Mouse (Mus musculus): ENCODE measurements around the gene Abcd4. TPM values are rescaled to one million over a fixed set of nuclear protein-coding genes. Genes with fewer than 3 reads are reported as not detected.
A peak's percentile ranks its signal among the peaks of the same experiment; 100 is the strongest.

The Abcd4 gene
- polyA plus RNA-seq, 1 experiment from 2014 or later = 12.1 TPM

DNA sequence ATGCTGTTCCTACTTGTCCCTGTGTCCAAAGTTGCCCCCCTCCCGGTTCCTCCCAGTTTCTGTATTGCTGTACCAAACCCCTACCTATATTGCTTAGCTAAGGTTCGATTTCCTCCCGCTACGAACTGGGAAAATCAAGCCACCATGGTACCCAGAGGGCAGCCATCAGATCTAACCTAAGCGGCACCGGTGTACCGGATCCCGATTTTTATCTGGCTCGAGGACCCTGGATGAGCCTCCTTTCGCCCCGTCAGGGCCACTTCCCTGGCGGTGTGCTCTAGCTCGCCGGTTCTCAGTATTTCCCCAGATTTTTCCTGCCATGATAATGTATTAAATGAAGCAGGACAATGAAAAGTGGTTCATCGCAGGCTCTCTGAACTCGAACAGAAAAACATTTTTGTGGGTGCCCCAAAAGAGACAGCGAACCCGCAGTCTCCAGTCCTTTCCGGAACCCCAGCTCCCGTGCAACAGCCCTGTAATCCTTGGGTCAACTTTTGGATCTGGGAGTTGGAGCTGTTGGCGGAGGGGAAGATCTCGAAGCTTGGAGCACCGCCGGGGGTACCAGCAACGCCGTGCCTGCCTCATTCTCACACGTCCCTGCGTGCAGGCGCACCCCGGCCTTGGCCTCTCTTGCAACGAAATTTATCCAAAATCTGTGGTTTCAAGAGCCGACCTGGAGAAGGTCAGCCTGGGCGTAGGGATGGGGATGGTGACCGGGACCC is 46.4 kb downstream of the Abcd4 start:
- Histone ChIP-seq H3K36me3 (no peaks in the 10 kb centered on the region), H3K9me3 (no peaks in the 10 kb centered on the region), H3K27me3 (peaks cover 71% of the 10 kb centered on the region), H3K9ac (replicated peaks) (no peak overlapping the region), H3K4me1 (peaks cover 20% of the 10 kb centered on the region), H3K4me2 (replicated peaks) (no peak overlapping the region), H3K27ac (replicated peaks) (no peak overlapping the region), H3K4me3 (no peak overlapping the region)
- no peak for ATAC-seq (replicated peaks)
- WGBS = 1% methylated on average over 34 of the region's 34 CpGs

DNA sequence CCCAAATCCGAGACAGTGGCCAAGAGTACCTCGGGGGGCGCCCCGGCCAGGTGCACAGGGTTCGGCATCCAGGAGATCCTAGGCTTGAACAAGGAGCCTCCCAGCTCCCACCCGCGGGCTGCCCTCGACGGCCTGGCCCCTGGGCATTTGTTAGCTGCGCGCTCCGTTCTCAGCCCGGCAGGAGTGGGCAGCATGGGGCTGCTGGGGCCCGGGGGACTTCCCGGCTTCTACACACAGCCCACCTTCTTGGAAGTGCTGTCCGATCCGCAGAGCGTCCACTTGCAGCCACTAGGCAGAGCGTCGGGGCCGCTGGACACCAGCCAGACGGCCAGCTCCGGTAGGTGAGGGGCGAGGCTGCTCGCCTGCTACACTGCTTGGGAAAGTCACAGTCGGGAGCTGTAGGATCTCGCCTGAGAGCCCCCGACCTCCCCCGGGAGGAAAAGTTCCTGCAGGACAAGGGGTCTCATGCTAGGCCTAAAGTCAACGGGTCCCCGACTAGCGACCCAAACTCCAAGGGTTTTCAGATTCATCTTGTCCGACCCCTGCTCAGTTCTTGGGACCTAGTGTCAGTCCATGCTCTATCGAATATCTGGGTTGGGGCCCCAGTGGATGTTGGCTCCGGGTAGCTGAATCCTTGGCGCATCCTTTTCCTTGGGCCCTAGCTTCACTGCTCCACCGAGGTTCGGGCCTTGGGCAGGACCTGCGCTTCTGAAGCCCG is 47.1 kb downstream of the Abcd4 start:
- Histone ChIP-seq H3K9me3 (no peaks in the 10 kb centered on the region), H3K4me2 (replicated peaks) (peak overlapping the region; percentile 14; the same call in 1 of the 2 replicates), H3K4me1 (peaks cover 20% of the 10 kb centered on the region), H3K27me3 (peaks cover 70% of the 10 kb centered on the region), H3K27ac (replicated peaks) (no peak overlapping the region), H3K9ac (replicated peaks) (no peak overlapping the region), H3K4me3 (peak overlapping the region; percentile 20), H3K36me3 (no peaks in the 10 kb centered on the region)
- WGBS = under 1% methylated on average over 40 of the region's 40 CpGs
- no peak for ATAC-seq (replicated peaks)

DNA sequence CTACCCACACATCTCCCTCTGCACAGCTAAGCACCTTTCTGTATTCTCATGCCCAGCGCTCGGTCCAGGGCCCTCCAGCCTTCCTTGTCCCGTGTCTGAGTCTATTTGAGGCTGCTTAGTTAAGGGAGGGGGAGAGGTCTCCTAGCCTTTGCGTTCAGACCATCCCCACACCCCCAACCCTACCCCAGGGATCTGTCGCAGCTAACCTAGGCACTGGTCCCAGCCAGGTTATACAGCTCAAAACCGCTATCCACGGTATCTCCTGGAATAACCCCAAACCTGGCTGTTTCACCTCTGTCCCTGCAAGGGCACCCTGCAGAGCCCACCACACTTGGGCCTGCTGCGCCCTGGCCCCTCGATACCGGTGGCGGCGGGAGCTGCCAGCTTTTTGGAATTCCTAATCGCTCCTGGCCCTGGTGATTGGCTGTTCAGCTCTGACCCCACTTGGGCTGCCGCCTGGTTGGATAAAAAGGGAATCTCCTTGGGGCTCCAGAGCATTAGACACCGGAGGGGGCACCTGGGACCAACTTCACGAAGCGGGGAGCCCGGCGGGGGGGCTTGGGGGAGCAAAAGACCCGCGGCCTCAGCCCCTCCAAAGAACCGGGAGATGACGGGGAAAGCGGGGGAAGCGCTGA is 47.8 kb downstream of the Abcd4 start, which contains the start of gene Vsx2:
Gene Vsx2 (plus strand): TSS at position 427 of the 635 bp plus-strand sequence.
- H3K9ac ChIP-seq (replicated peaks) = no peak within 1 kb of the TSS
- no peaks in the 10 kb centered on the region for H3K9me3 ChIP-seq
- no peak within 1 kb of the TSS for H3K27ac ChIP-seq (replicated peaks)
- 4% methylated on average over 25 of the region's 25 CpGs for WGBS
- no peak for ATAC-seq (replicated peaks)
- H3K4me2 ChIP-seq (replicated peaks) = peak within 1 kb of the TSS; percentile 14; the same call in 1 of the 2 replicates
- H3K4me3 ChIP-seq = peak within 1 kb of the TSS; percentile 20
- H3K4me1 ChIP-seq = peaks cover 20% of the 10 kb centered on the region
- H3K36me3 ChIP-seq = no peaks in the 10 kb centered on the region
- peaks cover 64% of the 10 kb centered on the region for H3K27me3 ChIP-seq

DNA sequence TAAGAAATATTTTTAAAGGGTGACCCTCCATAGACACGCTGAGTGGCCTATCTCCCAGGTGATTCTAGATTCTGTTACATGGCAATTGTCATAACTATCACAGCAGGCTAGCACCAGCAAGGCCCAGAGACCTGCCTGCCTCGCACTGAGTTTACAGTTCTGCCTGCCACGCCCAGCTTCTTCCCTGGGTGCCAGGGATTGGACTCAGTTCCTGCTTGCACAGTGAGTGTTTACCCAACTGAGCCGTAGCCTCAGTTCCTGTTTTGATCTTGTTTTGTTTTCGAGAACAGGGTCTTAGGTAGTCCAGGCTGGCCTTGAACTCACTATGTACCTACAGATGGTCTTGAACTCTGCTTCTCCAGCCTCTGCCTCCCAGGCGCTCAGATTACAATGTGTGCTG is 49.6 kb downstream of the Abcd4 start:
- ATAC-seq (replicated peaks) = no peak
- Histone ChIP-seq H3K4me2 (replicated peaks) (no peak overlapping the region), H3K9me3 (no peaks in the 10 kb centered on the region), H3K36me3 (no peaks in the 10 kb centered on the region), H3K9ac (replicated peaks) (no peak overlapping the region), H3K27me3 (peaks cover 47% of the 10 kb centered on the region), H3K4me3 (no peak overlapping the region), H3K27ac (replicated peaks) (no peak overlapping the region), H3K4me1 (peaks cover 20% of the 10 kb centered on the region)
- WGBS = 85% methylated on average over 6 of the region's 6 CpGs

DNA sequence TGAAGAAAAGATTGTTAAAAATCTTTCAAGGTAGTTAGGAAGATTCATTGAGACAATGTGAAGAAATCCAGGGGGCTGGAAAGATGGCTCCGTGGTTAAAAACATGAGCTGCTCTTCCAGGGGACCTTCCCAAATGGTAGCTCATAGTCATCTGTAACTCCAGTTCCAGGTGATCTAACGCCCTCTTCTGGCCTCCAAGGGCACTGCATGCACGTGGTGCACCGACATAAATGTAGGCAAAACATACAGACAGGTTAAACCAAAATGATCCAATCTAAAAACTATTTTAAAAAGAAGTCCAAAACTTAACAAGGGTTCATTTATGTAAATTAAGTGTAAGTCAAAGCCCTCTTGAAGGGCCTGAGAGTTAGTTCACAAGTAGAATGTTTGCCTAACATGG is 54.7 kb downstream of the Abcd4 start:
- H3K4me3 ChIP-seq = no peak overlapping the region
- H3K9ac ChIP-seq (replicated peaks) = no peak overlapping the region
- peaks cover 8% of the 10 kb centered on the region for H3K27me3 ChIP-seq
- H3K36me3 ChIP-seq = no peaks in the 10 kb centered on the region
- H3K4me1 ChIP-seq = no peaks in the 10 kb centered on the region
- no peak overlapping the region for H3K4me2 ChIP-seq (replicated peaks)
- WGBS = 49% methylated on average over 4 of the region's 4 CpGs
- H3K9me3 ChIP-seq = no peaks in the 10 kb centered on the region
- H3K27ac ChIP-seq (replicated peaks) = no peak overlapping the region
- ATAC-seq (replicated peaks) = no peak

DNA sequence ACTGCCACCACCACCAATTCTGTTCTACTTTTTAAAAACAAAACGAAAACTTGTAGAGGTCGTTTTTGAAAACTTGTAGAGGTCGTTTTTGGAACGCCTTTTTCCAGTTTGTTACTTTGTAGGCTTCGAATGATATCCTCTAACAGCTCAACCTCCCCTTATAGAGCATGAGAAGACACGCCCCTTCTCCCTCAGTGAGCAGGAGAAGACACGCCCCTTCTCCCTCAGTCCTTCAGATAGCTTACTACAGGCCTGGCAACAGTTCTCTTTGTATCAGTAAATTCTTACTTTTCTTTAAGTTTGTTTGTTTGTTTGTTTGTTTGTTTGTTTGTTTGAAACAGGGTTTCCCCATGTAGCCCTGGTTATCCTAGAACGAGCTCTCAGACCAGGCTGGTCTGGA is 62.0 kb downstream of the Abcd4 start:
- H3K4me1 ChIP-seq = no peaks in the 10 kb centered on the region
- no peaks in the 10 kb centered on the region for H3K9me3 ChIP-seq
- no peak overlapping the region for H3K27ac ChIP-seq (replicated peaks)
- no peak overlapping the region for H3K9ac ChIP-seq (replicated peaks)
- no peak overlapping the region for H3K4me3 ChIP-seq
- H3K27me3 ChIP-seq = no peaks in the 10 kb centered on the region
- WGBS = 66% methylated on average over 8 of the region's 8 CpGs
- no peak overlapping the region for H3K4me2 ChIP-seq (replicated peaks)
- no peaks in the 10 kb centered on the region for H3K36me3 ChIP-seq
- ATAC-seq (replicated peaks) = no peak

Other genes starting within 250 kb of the Abcd4 start
- gene Entpd5, start 208.4 kb downstream of the Abcd4 start, polyA plus RNA-seq (2015; fragmentation: Nextera tagmentation; extraction: Ambion mirVana) = 10.5 and 11.7 TPM in 2 replicates
- gene Bbof1, start 208.3 kb downstream of the Abcd4 start, polyA plus RNA-seq (2015; fragmentation: Nextera tagmentation; extraction: Ambion mirVana) = 3.2 and 3.8 TPM in 2 replicates
- gene Rnf113a2, start 200.2 kb downstream of the Abcd4 start, polyA plus RNA-seq (2015; fragmentation: Nextera tagmentation; extraction: Ambion mirVana) = 27.0 and 28.3 TPM in 2 replicates
- 29.9 and 34.6 TPM in 2 replicates for gene Aldh6a1, start 166.4 kb downstream of the Abcd4 start, polyA plus RNA-seq (2015; fragmentation: Nextera tagmentation; extraction: Ambion mirVana)
- 39.1 and 39.3 TPM in 2 replicates for gene Lin52, start 166.0 kb downstream of the Abcd4 start, polyA plus RNA-seq (2015; fragmentation: Nextera tagmentation; extraction: Ambion mirVana)
- 0.05 TPM in 2 replicates for gene Vsx2, start 47.7 kb downstream of the Abcd4 start, polyA plus RNA-seq (2015; fragmentation: Nextera tagmentation; extraction: Ambion mirVana)
- gene Vrtn, start 23.6 kb upstream of the Abcd4 start, polyA plus RNA-seq (2015; fragmentation: Nextera tagmentation; extraction: Ambion mirVana) = not detected in 2 replicates
- 3.4 and 3.9 TPM in 2 replicates for gene Syndig1l, start 81.4 kb upstream of the Abcd4 start, polyA plus RNA-seq (2015; fragmentation: Nextera tagmentation; extraction: Ambion mirVana)
- 80.7 and 87.5 TPM in 2 replicates for gene Npc2, start 155.7 kb upstream of the Abcd4 start, polyA plus RNA-seq (2015; fragmentation: Nextera tagmentation; extraction: Ambion mirVana)
- gene Isca2, start 155.8 kb upstream of the Abcd4 start, polyA plus RNA-seq (2015; fragmentation: Nextera tagmentation; extraction: Ambion mirVana) = 125 and 144 TPM in 2 replicates

Data from forebrain, embryonic 15.5 days (tissue).